Mouse (Mus musculus): ENCODE results near the gene Fgf14.
A peak's percentile ranks its signal among the peaks of the same experiment; 100 is the strongest.
"Not testable (repeated sequence)": the region's sequence is repeated elsewhere in the genome, so short reads cannot be mapped to it uniquely, and the experiment has no call there.

Gene Fgf14

GRCm38 (mm10) chr14:124676506-124677177 lies at the start of gene Fgf14:
Gene Fgf14, minus strand, starts transcription at chr14:124677127.
- DNase-seq (ENCODE audit: low spot score), result no peak

GRCm38 (mm10) chr14:124677379-124677778 lies 452 bp upstream of the Fgf14 start:
- no peak for DNase-seq (ENCODE audit: low spot score)

DNA sequence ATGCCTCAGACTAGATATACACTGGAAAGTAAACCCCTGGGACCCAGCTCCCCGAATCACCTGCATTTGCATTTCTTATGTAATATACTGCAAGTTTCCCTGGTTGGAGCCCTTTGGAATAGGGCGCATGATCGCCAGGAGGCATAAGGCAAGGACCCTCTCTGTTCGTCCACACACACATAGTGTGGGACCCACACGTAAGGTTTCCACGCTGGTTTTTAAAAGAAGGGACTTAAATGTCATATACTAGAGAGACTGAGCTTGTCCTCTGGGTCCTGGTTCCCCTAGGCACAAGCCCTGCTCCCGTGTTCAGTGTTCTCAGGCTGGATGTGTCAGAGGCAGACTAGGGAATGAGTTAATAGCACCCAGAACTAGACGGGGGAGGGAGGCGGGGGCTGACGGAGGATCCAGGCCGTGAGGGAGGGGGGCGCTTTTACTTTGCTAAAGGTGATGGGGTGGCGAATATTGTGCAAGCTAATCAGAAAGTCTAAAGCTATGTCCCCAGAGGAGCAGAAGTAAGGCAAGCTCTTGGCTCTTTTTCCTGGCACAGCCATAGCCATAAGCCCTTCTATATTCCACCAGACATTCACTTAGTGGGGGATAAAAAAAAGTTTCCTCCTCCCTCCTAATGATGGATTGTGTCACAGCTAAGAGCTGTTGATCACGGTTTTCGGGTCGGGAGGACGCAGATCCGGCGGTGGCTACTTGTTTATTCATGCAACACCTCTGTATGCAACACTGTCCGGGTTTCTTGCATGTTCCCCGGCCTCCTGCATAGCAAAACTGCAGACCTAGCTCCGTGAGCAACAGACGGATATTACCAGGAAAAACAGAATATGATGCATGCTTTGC lies 1.0 kb downstream of the Fgf14 start:
- DNase-seq (ENCODE audit: low spot score), result no peak

- no peak for DNase-seq (ENCODE audit: low spot score)
Measured at GRCm38 (mm10) chr14:124675142-124675653, 1.7 kb downstream of the Fgf14 start.

GRCm38 (mm10) chr14:124674536-124675141 lies 2.3 kb downstream of the Fgf14 start:
- no peak for DNase-seq (ENCODE audit: low spot score)

- no peak for DNase-seq (ENCODE audit: low spot score)
Measured at GRCm38 (mm10) chr14:124669739-124670138, 7.2 kb downstream of the Fgf14 start.

GRCm38 (mm10) chr14:124642822-124643221 lies 34.1 kb downstream of the Fgf14 start:
- no peak for DNase-seq (ENCODE audit: low spot score)

DNA sequence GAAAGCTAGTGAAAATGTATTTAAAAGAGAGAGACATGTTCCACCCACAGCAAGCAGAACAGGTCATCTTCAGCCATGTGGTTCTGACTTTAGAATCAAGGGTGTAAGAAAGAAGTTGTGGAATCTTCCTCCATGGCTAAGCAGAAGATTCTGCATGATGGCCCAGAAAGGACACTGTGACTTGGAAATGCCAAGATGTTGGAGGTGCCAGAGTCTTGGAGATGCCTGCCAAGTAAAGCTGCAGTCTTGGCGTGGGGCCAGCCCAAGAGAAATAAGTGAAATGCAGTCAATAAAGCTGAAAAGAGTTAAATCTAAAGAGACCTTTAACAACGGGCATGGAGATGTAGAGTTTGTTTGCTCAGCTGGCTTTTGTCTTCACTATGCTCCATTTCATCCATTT lies 42.0 kb downstream of the Fgf14 start:
- DNase-seq (ENCODE audit: low spot score), result no peak

- DNase-seq (ENCODE audit: low spot score), result no peak
Measured at GRCm38 (mm10) chr14:124613473-124613872, 63.5 kb downstream of the Fgf14 start.

DNA sequence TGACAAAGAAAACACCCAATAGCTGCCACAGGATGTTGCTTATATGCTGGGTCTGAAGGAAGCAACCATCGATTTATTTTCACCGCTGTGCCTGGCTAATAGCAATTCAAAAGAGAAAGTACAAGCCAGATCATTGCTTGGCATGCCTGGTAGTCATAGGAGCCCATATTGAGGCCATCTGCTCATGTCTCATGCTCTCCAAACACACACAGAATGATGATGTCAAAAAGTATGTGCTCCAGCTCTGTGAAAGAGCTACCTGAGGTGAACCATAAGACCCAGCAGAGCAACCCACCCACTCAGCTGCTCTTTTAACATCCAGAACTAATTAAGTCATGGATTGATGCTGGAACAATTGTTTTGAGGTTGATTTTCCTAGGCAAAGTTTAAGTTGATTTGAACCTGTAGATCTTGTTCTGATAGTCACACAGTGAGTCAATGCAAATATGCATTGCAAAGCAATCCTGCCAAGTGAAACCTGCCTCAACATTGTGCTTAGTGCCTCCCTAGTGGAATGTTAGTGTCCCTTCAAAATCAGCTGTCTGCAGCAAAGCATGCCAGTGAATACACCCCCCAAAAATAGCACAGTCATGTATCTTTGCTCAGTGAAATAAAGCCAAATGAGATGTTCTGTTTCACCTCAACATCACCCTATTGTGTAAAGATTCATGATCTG lies 70.8 kb downstream of the Fgf14 start:
- peak; percentile 53 for DNase-seq (ENCODE audit: low spot score)

GRCm38 (mm10) chr14:124605031-124605743 lies 71.7 kb downstream of the Fgf14 start:
- DNase-seq (ENCODE audit: low spot score), result no peak

GRCm38 (mm10) chr14:124576571-124576970 lies 100.4 kb downstream of the Fgf14 start:
- DNase-seq (ENCODE audit: low spot score), result no peak

- DNase-seq (ENCODE audit: low spot score), result peak; percentile 20
Measured at GRCm38 (mm10) chr14:124575130-124575885, 101.6 kb downstream of the Fgf14 start.

- DNase-seq (ENCODE audit: low spot score), result no peak
Measured at GRCm38 (mm10) chr14:124566445-124566844, 110.5 kb downstream of the Fgf14 start.

- DNase-seq (ENCODE audit: low spot score), result no peak
Measured at GRCm38 (mm10) chr14:124561544-124561943, 115.4 kb downstream of the Fgf14 start.

DNA sequence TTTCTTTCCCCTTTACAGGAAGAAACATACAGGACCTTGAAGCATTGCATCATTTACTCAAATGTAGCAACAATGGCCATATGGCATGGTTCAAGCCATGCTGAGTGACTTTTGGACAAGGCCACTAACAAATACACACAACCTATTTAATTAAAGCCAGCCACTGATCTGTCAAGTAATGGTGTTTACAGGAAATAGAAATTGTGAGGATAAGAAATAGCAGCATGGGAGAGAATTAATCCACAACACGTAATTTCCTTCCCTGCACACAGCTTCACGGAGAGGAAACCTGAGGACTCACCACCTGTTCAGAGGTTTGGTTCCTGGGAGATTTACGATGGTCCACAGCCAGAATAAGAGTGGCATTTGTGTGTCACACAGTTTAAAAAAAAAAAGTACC lies 140.8 kb downstream of the Fgf14 start:
- no peak for DNase-seq (ENCODE audit: low spot score)

GRCm38 (mm10) chr14:124535376-124535775 lies 141.6 kb downstream of the Fgf14 start:
- DNase-seq (ENCODE audit: low spot score), result not testable (repeated sequence)

DNA sequence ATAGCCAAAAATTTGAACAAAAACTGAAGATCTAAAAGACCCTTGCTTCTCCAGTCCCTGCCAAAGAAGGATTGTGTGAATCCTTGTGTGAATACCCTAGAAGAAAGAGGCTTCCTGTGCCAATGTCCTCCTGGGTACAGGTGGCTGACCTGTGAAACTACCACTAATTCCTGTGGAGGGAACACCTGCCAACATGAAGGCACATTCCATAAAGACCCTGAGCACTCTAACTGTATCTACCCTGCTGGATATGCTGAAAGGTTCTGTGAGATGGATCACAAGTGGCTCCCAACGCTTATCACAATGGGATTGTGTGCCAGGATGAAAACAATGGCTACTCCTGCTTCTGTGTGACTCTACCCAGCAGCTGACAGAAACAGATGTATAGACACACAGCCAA lies 144.9 kb downstream of the Fgf14 start:
- no peak for DNase-seq (ENCODE audit: low spot score)

DNA sequence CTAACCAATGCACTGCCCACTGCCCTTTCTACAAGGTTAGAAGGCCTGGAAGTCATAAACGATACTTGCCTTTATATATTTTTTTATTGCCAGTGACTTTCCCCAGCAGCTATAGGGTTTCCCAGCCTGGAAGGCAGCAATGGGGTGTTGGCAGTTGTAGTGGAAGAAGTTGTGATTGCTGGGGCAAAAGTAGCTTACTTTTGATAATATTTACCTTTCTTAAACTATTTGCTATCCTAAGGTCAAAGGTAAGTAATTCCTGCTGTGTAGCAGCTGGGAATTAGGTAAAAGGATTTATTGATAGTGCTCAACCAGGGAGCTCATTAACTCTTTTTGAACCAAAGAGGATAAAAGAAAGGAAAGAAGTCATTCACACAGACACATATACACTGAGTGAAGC lies 164.9 kb downstream of the Fgf14 start:
- no peak for DNase-seq (ENCODE audit: low spot score)

DNA sequence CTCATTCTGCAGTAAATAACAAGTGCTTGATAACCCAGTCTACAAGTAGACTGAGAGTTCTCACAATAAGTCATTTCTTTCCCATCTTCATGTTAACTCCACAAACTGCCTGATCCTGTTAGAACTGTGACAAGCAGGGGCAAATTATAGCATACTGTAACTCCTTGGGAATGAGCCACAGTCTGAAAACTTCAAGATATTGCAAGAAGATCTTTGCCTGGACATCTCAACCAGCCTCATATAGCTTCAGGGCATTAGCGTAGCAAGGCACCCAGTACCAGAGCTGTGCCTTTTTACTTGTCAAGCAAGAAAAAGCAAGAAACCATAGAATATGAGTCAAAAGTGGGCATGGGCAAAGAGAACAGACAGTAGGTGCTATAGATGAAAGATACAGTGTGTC lies 188.0 kb downstream of the Fgf14 start:
- DNase-seq (ENCODE audit: low spot score), result no peak

- DNase-seq (ENCODE audit: low spot score), result no peak
Measured at GRCm38 (mm10) chr14:124485261-124485660, 191.7 kb downstream of the Fgf14 start.

All from layer of hippocampus, adult 9-10 months (tissue).